28 mouse cellular contexts compared by ENCODE assay signal in genomic region chr16:65834721-65835120, GRCm38 (mm10). TPM values are rescaled to one million over a fixed set of nuclear protein-coding genes. Genes with fewer than 3 reads are reported as not detected.
"Had no signal": no experiment of that assay in that cellular context is flagged by ENCODE, and none has a peak within 500 bp of the region (broad histone marks: within the 10 kb centered on the region; RNA-seq: fewer than 3 reads in every experiment).

No protein-coding gene starts in this region.

- H3K9me3 ChIP-seq: heart, embryonic 10.5 days; heart, embryonic 12.5 days; hindbrain, embryonic 10.5 days; hindbrain, embryonic 12.5 days; intestine, embryonic 15.5 days; kidney, embryonic 15.5 days; limb, embryonic 13.5 days; limb, embryonic 15.5 days had no signal

- DNase-seq: gastrocnemius, postnatal 14 days; gastrocnemius, postnatal 36 days; heart, adult 18-20 months; heart, postnatal 10 days; heart, postnatal 4 days; kidney, adult 11 months; kidney, adult 2 months; kidney, adult 9 months; kidney, postnatal 14 days; kidney, postnatal 36 days; layer of hippocampus, adult 9-11 months; layer of hippocampus, postnatal 36 days; left cerebral cortex, postnatal 4 days; lung, adult 18-20 months had no signal

- H3K27ac ChIP-seq: heart, embryonic 10.5 days; hindbrain, embryonic 10.5 days; hindbrain, embryonic 12.5 days; hindbrain, embryonic 14.5 days; intestine, embryonic 15.5 days; kidney, embryonic 15.5 days; kidney, postnatal 0 days; limb, embryonic 13.5 days; limb, embryonic 15.5 days; liver, embryonic 12.5 days; liver, embryonic 14.5 days had no signal

- ATAC-seq: hindbrain, embryonic 16.5 days; inflammation-experienced regulatory T-cells, adult 6 months; intestine, embryonic 15.5 days; liver, embryonic 12.5 days had no signal

- H3K9ac ChIP-seq: heart, embryonic 12.5 days; hindbrain, embryonic 12.5 days; hindbrain, embryonic 14.5 days; intestine, embryonic 15.5 days; kidney, embryonic 15.5 days; limb, embryonic 13.5 days; limb, embryonic 15.5 days; liver, embryonic 12.5 days; liver, embryonic 14.5 days had no signal

- H3K4me2 ChIP-seq: heart, embryonic 12.5 days; hindbrain, embryonic 12.5 days; hindbrain, embryonic 14.5 days; intestine, embryonic 15.5 days; kidney, embryonic 15.5 days; limb, embryonic 13.5 days; limb, embryonic 15.5 days; liver, embryonic 12.5 days had no signal

- H3K4me1 ChIP-seq: heart, embryonic 10.5 days; heart, embryonic 12.5 days; hindbrain, embryonic 10.5 days; hindbrain, embryonic 12.5 days; intestine, embryonic 15.5 days; kidney, embryonic 15.5 days; liver, embryonic 12.5 days had no signal

- H3K27me3 ChIP-seq: heart, embryonic 12.5 days; hindbrain, embryonic 12.5 days; intestine, embryonic 15.5 days; kidney, embryonic 15.5 days; limb, embryonic 13.5 days; limb, embryonic 15.5 days; liver, embryonic 12.5 days had no signal

- H3K36me3 ChIP-seq: heart, embryonic 10.5 days; heart, embryonic 12.5 days; hindbrain, embryonic 10.5 days; hindbrain, embryonic 12.5 days; intestine, embryonic 15.5 days; kidney, embryonic 15.5 days; liver, embryonic 12.5 days had no signal

- H3K4me3 ChIP-seq: heart, embryonic 10.5 days; heart, embryonic 12.5 days; hindbrain, embryonic 10.5 days; hindbrain, embryonic 12.5 days; intestine, embryonic 15.5 days; kidney, embryonic 15.5 days; limb, embryonic 13.5 days; limb, embryonic 15.5 days; liver, embryonic 12.5 days had no signal

RNA-seq across cellular contexts. Expression of gene Vgll3, which starts 19.7 kb away (rescaled TPM):
- polyA plus RNA-seq: inflammation-experienced regulatory T-cells, adult 6 months had no signal
